Mouse (Mus musculus) forebrain, embryonic 10.5 days (tissue): Measurements from ENCODE around the gene Mthfd1l. TPM values are rescaled to one million over a fixed set of nuclear protein-coding genes. Genes with fewer than 3 reads are reported as not detected.

Experiments used
- DNase-seq: peaks from one replicate; pipeline ENCODE4 v3.0.0-alpha.2; 2017; ENCODE audit warnings: low spot score; ENCODE audit errors: extremely low spot score
- H3K27ac ChIP-seq: fragments of 300-500 bp; sonication (generic); 2 replicates; pipeline ENCODE4 v1.5.1; 2016; ENCODE audit warnings: mild to moderate bottlenecking
- H3K27me3 ChIP-seq: fragments of 300-500 bp; sonication (generic); 2 replicates; pipeline ENCODE4 v1.6.1; 2016; ENCODE audit warnings: mild to moderate bottlenecking; ENCODE audit not compliant: poor library complexity, severe bottlenecking
- H3K36me3 ChIP-seq: fragments of 300-500 bp; sonication (generic); replicated peaks from 2 replicates; pipeline ENCODE4 v1.6.1; 2016; ENCODE audit warnings: mild to moderate bottlenecking, moderate library complexity
- H3K4me1 ChIP-seq: fragments of 300-500 bp; sonication (generic); 2 replicates; pipeline ENCODE4 v1.6.1; 2016
- H3K4me3 ChIP-seq: fragments of 300-500 bp; sonication (generic); 2 replicates; pipeline ENCODE4 v1.5.1; 2016; ENCODE audit warnings: mild to moderate bottlenecking, moderate library complexity
- H3K9me3 ChIP-seq: fragments of 300-500 bp; sonication (generic); 2 replicates; pipeline ENCODE4 v1.6.1; 2016; ENCODE audit warnings: mild to moderate bottlenecking, moderate library complexity
- WGBS: fragments of 180-500 bp; shearing (Covaris S2); methylation state at CpG from one replicate; pipeline ENCODE4 v1.1.7; 2016; 5-methylcytosine and 5-hydroxymethylcytosine counted together
- polyA plus RNA-seq: library from polyadenylated mRNA; unstranded; fragments of >200 nt; fragmentation: Nextera tagmentation; extraction: Ambion mirVana; gene quantifications from 2 replicates; pipeline ENCODE4 v1.2.1, GENCODE M21; 2016

The Mthfd1l gene
- polyA plus RNA-seq: 24.5 and 26.8 TPM in 2 replicates

DNA sequence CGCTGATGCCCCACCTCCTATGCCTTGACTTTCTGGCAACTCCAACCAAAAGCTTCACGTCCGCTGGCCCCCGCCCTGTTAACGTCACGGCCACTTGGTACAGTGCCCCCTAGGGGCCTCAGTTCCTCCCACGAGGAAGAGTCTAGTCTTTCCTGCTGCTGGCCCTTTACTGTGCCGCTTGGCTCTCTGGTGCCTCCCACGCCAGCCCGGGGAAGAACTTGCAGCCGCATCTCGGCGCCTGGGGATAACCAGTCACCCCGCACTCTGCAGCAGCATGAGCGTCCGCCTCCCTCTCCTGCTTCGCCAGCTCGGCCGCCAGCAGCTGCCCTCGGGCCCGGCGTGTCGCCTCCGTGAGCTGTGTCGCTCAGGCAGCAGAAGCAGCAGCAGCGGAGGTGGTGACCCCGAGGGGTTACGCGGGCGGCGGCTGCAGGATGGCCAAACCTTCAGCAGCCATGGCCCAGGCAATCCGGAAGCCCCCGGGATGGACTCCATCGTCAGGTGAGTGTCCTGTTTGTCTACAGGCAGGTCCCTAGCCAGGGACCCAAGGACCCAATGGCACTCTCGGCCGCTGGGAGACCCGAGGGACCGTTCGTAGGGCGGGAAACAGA is at the start of gene Mthfd1l:
Mthfd1l (plus strand) TSS at position 138 of the 608 bp plus-strand sequence.
- peak within 1 kb of the TSS; percentile 97 for H3K27ac ChIP-seq
- H3K9me3 ChIP-seq: no peaks in the 10 kb centered on the region
- peak within 1 kb of the TSS; percentile 79 for H3K4me3 ChIP-seq
- DNase-seq: peak; percentile 84
- no peaks in the 10 kb centered on the region; the same call in 1 of the 2 replicates for H3K36me3 ChIP-seq
- no peaks in the 10 kb centered on the region for H3K27me3 ChIP-seq
- WGBS: under 1% methylated on average over 40 of the region's 40 CpGs
- H3K4me1 ChIP-seq: peaks cover 37% of the 10 kb centered on the region

DNA sequence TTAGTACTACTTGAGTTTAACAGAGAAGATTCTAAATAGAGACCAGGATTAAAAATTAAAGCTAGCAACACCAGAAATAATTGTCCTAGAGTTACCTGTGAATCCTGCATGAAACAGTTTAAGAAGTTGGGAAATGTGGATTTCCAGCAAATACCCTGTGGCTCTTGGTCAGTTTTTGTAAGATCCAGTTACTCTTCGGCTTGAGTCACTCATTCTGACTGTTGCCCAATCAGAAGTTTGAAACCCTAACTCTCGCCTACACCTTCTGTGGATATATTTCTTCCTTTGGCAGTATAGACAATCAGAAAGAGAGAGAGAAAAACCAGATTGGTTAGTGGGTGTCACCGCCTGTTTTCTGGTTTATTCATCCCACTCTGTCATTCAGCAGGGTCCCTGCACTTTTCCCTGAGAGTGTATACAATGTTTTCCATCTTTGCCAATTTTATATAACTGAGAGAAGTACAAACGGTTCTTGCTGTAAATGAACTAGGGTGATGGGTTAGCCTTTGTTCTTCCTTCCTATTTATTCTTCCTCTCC is 44.8 kb upstream of the Mthfd1l start:
- H3K9me3 ChIP-seq: no peaks in the 10 kb centered on the region
- H3K36me3 ChIP-seq: peaks cover 34% of the 10 kb centered on the region
- no peak overlapping the region for H3K4me3 ChIP-seq
- DNase-seq: no peak
- WGBS: 82% methylated on average over 4 of the region's 4 CpGs
- no peak overlapping the region for H3K27ac ChIP-seq
- H3K4me1 ChIP-seq: peaks cover 2% of the 10 kb centered on the region; the same call in 1 of the 2 replicates
- H3K27me3 ChIP-seq: no peaks in the 10 kb centered on the region

DNA sequence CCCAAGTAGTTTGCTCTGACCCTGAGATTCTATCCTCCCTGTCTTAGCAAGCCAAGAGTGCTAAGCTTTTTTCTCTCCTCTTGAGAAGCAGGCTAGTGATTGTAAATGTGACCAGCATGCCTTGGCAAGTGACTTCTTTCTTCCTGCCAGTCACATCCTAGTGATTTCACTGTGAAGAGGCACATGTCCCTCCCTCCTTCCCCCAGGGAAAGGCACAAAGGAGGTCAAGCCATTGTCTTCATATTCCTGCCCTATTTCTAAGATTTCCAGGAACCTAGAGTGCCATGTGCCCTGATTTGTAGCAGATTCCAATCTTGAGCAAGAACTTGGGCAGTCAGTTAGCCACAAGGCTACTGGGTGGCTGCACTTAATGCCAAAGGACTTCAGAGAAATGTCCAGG is 41.1 kb upstream of the Mthfd1l start:
- Histone ChIP-seq H3K27ac (no peak overlapping the region), H3K27me3 (no peaks in the 10 kb centered on the region), H3K4me1 (peaks cover 2% of the 10 kb centered on the region; the same call in 1 of the 2 replicates), H3K36me3 (peaks cover 35% of the 10 kb centered on the region), H3K4me3 (no peak overlapping the region), H3K9me3 (no peaks in the 10 kb centered on the region)
- no peak for DNase-seq

DNA sequence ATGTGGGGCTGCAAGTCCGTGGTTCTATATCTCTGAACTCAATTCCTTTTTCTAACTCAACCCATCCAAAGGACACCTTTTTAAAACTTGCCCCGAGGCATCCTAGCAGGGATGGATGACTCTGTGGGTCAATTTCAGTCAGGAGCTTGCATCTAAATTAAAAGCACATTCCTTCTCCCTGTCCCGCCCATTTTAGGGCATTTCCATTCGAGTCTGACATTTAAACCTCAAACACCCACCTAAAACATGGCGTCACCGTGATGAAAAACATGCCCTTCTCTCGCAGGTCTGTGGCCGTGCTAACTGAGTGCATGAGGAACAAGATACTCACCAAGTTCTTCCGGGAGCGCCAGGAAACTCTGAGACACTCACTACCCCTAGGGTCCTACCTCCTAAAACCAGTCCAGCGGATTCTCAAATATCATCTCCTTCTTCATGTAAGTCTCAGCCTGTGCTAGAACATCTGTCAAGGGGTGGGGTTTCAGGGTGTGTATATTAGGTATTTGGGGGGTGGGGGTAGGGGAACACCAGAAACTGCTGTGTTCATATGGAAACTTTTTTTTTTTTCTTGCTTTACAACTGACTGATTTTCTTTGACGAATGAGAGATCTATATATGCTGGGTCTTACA is 39.5 kb upstream of the Mthfd1l start:
- Histone ChIP-seq H3K4me1 (peaks cover 2% of the 10 kb centered on the region; the same call in 1 of the 2 replicates), H3K4me3 (no peak overlapping the region), H3K36me3 (peaks cover 40% of the 10 kb centered on the region), H3K9me3 (no peaks in the 10 kb centered on the region), H3K27ac (no peak overlapping the region), H3K27me3 (no peaks in the 10 kb centered on the region)
- WGBS: 77% methylated on average over 12 of the region's 12 CpGs
- no peak for DNase-seq

DNA sequence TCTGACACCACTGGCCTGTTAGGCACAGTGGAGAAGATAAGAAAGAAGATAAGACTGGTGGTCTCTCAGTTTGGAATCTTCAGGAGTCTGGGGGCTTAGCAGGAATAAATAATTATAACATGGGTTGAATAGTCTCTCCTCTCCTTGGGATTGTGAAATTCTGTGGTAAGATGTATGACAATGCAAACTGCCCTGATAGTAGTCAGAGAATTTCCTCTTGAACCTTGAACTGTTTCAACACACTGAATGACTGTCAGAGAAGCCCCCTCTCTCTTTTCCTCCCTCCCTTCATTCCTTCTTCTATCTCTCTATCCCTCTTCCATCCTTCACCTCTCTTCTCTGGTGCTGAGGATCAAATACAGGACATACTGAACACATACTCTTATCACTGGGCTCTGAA is 36.1 kb upstream of the Mthfd1l start:
- DNase-seq: no peak
- no peak overlapping the region for H3K27ac ChIP-seq
- no peaks in the 10 kb centered on the region for H3K9me3 ChIP-seq
- no peaks in the 10 kb centered on the region for H3K27me3 ChIP-seq
- H3K4me3 ChIP-seq: no peak overlapping the region
- H3K4me1 ChIP-seq: peaks cover 14% of the 10 kb centered on the region
- peaks cover 44% of the 10 kb centered on the region for H3K36me3 ChIP-seq

DNA sequence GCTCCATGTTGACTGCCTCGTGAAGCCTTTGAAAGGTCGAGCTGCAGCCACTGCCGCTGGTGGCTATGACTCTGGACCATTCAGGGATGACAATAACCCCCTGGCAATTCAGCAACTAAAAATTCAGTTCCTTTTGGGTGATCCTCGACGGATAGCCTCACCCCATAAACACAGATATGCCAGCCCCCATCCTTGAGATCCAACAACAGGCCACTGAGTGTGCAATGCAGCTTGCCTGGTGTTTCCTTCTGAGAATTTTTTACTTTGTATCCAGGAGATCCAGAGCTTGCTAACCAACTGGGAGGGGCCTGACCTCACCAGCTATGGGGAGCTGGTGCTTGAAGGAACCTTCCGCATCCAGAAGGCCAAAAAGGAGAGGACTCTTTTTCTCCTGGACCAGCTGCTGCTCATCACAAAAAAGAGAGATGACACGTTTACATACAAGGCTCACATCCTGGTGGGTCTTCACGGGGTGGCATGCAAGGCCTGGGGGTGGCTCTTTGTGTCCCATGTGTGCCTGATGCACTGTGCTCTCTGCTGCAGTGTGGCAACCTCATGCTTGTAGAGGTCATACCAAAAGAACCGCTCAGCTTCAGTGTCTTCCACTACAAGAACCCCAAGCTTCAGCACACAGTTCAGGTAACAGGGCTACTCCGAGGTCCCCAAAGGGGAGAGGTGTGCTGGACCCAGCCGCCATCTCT is 32.9 kb upstream of the Mthfd1l start:
- Histone ChIP-seq H3K9me3 (no peaks in the 10 kb centered on the region), H3K4me1 (peaks cover 21% of the 10 kb centered on the region), H3K36me3 (peaks cover 35% of the 10 kb centered on the region), H3K4me3 (no peak overlapping the region), H3K27ac (peak overlapping the region; percentile 74), H3K27me3 (no peaks in the 10 kb centered on the region)
- WGBS: 89% methylated on average over 11 of the region's 11 CpGs
- DNase-seq: no peak

DNA sequence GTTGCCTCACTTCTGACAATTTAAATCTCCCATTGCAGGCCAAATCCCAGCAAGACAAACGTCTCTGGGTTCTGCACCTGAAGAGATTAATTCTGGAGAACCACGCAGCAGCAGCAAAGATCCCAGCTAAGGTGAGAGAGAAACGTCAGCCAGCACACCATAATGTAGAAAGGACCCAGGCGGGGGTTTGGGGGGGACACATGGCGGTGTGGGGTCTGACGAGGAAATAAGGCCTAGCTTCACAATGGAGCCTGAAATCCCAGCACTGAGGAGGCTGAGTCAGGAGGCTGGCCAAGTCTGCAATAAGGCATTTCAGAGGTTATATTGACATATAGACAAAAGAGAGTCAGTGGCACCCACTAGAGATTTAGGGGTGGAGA is 32.3 kb upstream of the Mthfd1l start:
- 86% methylated on average over 6 of the region's 6 CpGs for WGBS
- Histone ChIP-seq H3K27me3 (no peaks in the 10 kb centered on the region), H3K36me3 (peaks cover 35% of the 10 kb centered on the region), H3K9me3 (no peaks in the 10 kb centered on the region), H3K4me1 (peaks cover 21% of the 10 kb centered on the region), H3K4me3 (no peak overlapping the region), H3K27ac (peak overlapping the region; percentile 74)
- DNase-seq: no peak

DNA sequence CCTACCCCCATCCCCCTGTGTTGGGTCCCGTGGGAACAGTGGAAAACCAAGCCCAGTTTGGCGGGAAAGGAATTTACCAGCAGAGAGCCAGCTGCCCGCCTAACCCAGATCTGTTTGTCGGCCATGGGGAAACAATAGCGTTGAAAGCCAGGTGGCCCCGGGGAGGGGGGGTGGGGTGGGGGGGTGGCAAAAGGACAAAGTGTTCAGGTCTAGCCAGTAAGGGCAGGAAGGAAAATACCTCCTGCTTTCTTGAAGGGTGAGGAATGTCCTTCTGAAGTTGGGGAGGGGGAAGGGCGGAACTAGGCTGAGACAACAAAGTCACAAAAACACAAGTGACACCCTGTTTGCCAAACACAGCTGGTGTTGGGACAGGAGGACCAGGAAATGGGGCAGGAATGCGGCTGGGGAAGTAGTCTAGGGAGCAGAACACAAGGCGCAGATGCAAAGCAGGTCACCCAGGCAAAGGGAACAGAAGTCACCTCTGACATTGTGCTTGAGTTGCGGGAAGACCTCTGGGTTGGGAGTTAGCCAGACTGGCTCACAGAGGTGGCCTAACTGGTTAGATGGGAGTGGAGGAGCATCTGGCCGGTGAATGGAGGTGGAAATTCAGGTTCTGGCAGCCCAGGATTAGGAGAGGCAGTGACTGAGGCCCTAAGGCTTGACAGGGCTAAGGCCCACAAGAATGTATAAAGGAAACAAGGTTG is 31.7 kb upstream of the Mthfd1l start:
- Histone ChIP-seq H3K4me3 (no peak overlapping the region), H3K27ac (peak overlapping the region; percentile 74), H3K9me3 (no peaks in the 10 kb centered on the region), H3K27me3 (no peaks in the 10 kb centered on the region), H3K4me1 (peaks cover 21% of the 10 kb centered on the region), H3K36me3 (peaks cover 37% of the 10 kb centered on the region)
- no peak for DNase-seq
- 22% methylated on average over 11 of the region's 11 CpGs for WGBS

DNA sequence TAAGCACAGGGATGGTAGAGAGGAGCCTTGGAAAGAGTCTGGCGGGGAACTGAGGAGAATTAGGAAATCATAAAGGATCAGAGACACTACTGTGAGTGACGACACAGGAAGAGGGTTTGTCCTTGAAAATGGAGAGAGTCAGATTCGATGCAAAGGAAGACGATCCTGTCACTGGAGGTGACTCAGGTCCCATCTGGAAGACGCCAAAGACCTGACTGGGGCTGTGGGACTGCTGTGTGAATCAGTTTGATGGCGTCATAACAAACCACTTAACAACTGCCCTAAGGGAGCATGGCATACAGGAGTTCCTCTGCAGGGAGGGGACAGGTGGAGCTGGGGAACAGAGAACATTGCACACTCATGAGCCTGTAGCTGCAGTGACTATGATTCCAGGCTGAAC is 30.6 kb upstream of the Mthfd1l start:
- peaks cover 48% of the 10 kb centered on the region for H3K36me3 ChIP-seq
- H3K4me3 ChIP-seq: no peak overlapping the region
- WGBS: 72% methylated on average over 6 of the region's 6 CpGs
- H3K4me1 ChIP-seq: peaks cover 21% of the 10 kb centered on the region
- DNase-seq: no peak
- H3K27me3 ChIP-seq: no peaks in the 10 kb centered on the region
- H3K9me3 ChIP-seq: no peaks in the 10 kb centered on the region
- H3K27ac ChIP-seq: peak overlapping the region; percentile 9; the same call in 1 of the 2 replicates

DNA sequence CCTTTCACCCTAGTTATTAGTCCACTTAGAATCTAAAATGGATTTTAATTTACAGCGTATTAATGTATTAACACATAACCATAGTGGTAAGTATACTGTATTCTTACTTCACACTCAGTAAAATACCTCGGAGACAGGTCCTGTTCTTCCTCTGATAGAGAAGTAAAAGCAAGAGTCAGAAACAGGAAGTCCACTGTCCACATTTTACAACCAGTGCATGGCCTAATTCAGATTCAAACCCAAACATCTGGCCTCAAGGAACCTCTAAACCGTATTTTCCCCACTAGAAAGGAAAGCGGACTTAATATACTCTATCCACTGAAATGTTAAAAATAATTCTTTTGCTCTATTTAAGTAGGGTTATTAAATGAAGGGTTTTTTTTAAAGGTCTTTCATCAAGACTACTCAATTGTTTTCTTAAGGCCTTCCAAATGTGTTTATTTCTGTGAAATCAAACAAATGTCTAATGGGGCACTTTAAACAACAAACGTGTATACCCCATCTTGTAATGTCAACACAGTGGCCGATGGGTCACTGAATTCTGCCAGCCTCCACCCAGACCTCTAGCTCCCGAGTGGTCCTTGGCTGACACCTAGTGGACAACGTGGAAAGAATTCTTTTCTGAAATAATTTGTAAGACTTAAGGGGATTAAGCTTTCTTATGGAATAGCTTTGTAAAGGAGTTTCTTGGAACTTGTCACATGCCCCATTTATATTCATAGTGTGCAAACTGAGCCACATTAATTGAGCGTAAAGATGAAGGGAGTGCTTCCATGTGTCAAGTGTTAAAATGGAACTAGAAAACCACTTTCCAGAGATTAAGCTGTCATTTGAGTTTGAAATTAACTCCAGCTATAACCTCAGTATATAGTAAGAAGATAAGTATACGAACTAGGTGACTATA is 29.2 kb upstream of the Mthfd1l start:
- WGBS: 37% methylated on average over 10 of the region's 10 CpGs
- peaks cover 21% of the 10 kb centered on the region for H3K4me1 ChIP-seq
- peak; percentile 72 for DNase-seq
- H3K27me3 ChIP-seq: no peaks in the 10 kb centered on the region
- no peak overlapping the region for H3K27ac ChIP-seq
- H3K4me3 ChIP-seq: no peak overlapping the region
- H3K9me3 ChIP-seq: no peaks in the 10 kb centered on the region
- peaks cover 51% of the 10 kb centered on the region for H3K36me3 ChIP-seq

DNA sequence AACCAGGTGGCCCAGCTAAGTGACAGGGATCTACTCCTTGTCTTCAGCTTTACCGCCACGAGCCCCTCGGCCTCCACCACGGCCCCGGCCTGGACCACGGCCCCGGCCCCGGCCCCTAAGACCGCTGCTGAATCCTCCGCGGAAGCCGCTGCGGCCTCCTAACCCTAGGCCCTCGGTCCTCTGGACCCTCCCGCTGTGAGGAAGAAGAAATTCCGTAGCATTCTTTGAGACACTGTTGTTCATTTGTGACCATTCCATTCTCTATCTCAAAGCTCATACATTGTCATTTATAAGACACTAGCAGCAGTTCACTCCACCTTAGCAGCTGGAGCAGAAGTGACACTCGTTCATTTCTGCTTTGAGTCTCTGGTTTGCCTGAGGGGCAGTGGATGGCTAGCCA is 26.0 kb upstream of the Mthfd1l start:
- Histone ChIP-seq H3K4me1 (peaks cover 7% of the 10 kb centered on the region), H3K9me3 (no peaks in the 10 kb centered on the region), H3K4me3 (no peak overlapping the region), H3K27ac (no peak overlapping the region), H3K36me3 (peaks cover 48% of the 10 kb centered on the region), H3K27me3 (no peaks in the 10 kb centered on the region)
- no peak for DNase-seq
- WGBS: 93% methylated on average over 17 of the region's 17 CpGs

DNA sequence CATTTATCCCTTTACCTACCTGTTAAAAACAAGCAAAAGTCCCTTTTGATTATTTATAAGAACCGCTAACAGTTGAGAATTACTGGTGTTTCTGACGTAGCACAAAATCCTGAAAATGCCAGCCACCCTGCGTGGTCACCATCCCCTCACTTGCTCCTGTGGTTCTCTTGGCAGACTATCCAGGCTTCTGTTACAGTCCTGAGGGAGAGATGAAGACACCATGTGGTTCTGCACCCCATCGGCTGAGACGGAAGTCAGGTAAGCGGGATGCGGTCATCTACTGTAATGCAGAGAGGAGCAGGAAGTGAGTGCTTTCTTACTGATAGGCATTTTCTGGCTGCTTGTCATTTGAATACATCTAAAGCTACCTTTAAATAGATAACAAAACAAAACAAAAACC is 25.6 kb upstream of the Mthfd1l start:
- no peaks in the 10 kb centered on the region for H3K9me3 ChIP-seq
- WGBS: 92% methylated on average over 7 of the region's 7 CpGs
- peaks cover 49% of the 10 kb centered on the region for H3K36me3 ChIP-seq
- H3K27me3 ChIP-seq: no peaks in the 10 kb centered on the region
- H3K27ac ChIP-seq: no peak overlapping the region
- no peak for DNase-seq
- H3K4me1 ChIP-seq: peaks cover 2% of the 10 kb centered on the region
- no peak overlapping the region for H3K4me3 ChIP-seq
